Mouse (Mus musculus): Measurements from ENCODE around the gene Slc6a11. TPM values are rescaled to one million over a fixed set of nuclear protein-coding genes. Genes with fewer than 3 reads are reported as not detected.

Gene Slc6a11
- polyA plus RNA-seq, 1 experiment from 2014 or later: 0.47 TPM

Other genes with a start within 250 kb of the Slc6a11 start
- 1.7 and 5.8 TPM in 2 replicates for gene Atp2b2, start 88.6 kb upstream of the Slc6a11 start, polyA plus RNA-seq (2016; fragmentation: Nextera tagmentation; extraction: Ambion mirVana)
- gene Slc6a1, start 151.4 kb downstream of the Slc6a11 start, polyA plus RNA-seq (2016; fragmentation: Nextera tagmentation; extraction: Ambion mirVana): 3.7 and 15.2 TPM in 2 replicates

Data from hindbrain, embryonic 10.5 days (tissue).